Mouse (Mus musculus) thymus, adult 2 months (tissue): ENCODE results near the gene Dnajc30. TPM values are rescaled to one million over a fixed set of nuclear protein-coding genes. Genes with fewer than 3 reads are reported as not detected.
A peak's percentile ranks its signal among the peaks of the same experiment; 100 is the strongest.

ENCODE experiments used
- DNase-seq: peaks from one replicate; pipeline ENCODE4 v3.0.0; 2021
- H3K27ac ChIP-seq: fragments of 200-500 bp; 2 replicates; pipeline ENCODE4 v1.5.1; 2012; ENCODE audit warnings: low read length, control low read depth; ENCODE audit not compliant: control insufficient read depth, insufficient read depth
- H3K27me3 ChIP-seq: fragments of 200-500 bp; 2 replicates; pipeline ENCODE4 v1.6.1; 2012; ENCODE audit warnings: mild to moderate bottlenecking, low read length, moderate library complexity, mixed read lengths; ENCODE audit not compliant: control insufficient read depth, insufficient read depth
- H3K36me3 ChIP-seq: fragments of 200-500 bp; 2 replicates; pipeline ENCODE4 v1.6.1; 2012; ENCODE audit warnings: mild to moderate bottlenecking, low read length, moderate library complexity; ENCODE audit not compliant: control insufficient read depth, insufficient read depth
- H3K4me1 ChIP-seq: fragments of 200-500 bp; replicated peaks from 2 replicates; pipeline ENCODE4 v1.6.1; 2012; ENCODE audit warnings: low read length; ENCODE audit not compliant: control insufficient read depth, insufficient read depth
- H3K4me3 ChIP-seq: fragments of 200-500 bp; 2 replicates; pipeline ENCODE4 v1.5.1; 2012; ENCODE audit warnings: mild to moderate bottlenecking, low read length, control low read depth, moderate library complexity; ENCODE audit not compliant: control insufficient read depth, insufficient read depth
- CTCF ChIP-seq: fragments of 200-500 bp; IDR thresholded peaks from 2 replicates; pipeline ENCODE4 v1.5.1; 2012; ENCODE audit warnings: mild to moderate bottlenecking, control low read depth, low read length, moderate library complexity, borderline replicate concordance; ENCODE audit not compliant: control insufficient read depth, poor library complexity, insufficient read depth; ENCODE audit errors: extremely low read depth
- POLR2A ChIP-seq: fragments of 200-500 bp; IDR thresholded peaks from 2 replicates; pipeline ENCODE4 v1.6.1; 2012; ENCODE audit warnings: mild to moderate bottlenecking, low read length, control low read depth, moderate library complexity; ENCODE audit not compliant: control insufficient read depth, poor library complexity, insufficient read depth; ENCODE audit errors: extremely low read depth
- WGBS: fragments of 180-500 bp; shearing (Covaris S2); methylation state at CpG from one replicate; pipeline ENCODE4 v1.1.7; 2018; 5-methylcytosine and 5-hydroxymethylcytosine counted together
- polyA plus RNA-seq: library from polyadenylated mRNA; depleted of rRNA; stranded (reverse); fragments of >200 nt; gene quantifications from 2 replicates; pipeline ENCODE4 v1.2.3, GENCODE M21; 2012

Dnajc30 gene
- polyA plus RNA-seq, 1 experiment = 26.8 TPM

DNA sequence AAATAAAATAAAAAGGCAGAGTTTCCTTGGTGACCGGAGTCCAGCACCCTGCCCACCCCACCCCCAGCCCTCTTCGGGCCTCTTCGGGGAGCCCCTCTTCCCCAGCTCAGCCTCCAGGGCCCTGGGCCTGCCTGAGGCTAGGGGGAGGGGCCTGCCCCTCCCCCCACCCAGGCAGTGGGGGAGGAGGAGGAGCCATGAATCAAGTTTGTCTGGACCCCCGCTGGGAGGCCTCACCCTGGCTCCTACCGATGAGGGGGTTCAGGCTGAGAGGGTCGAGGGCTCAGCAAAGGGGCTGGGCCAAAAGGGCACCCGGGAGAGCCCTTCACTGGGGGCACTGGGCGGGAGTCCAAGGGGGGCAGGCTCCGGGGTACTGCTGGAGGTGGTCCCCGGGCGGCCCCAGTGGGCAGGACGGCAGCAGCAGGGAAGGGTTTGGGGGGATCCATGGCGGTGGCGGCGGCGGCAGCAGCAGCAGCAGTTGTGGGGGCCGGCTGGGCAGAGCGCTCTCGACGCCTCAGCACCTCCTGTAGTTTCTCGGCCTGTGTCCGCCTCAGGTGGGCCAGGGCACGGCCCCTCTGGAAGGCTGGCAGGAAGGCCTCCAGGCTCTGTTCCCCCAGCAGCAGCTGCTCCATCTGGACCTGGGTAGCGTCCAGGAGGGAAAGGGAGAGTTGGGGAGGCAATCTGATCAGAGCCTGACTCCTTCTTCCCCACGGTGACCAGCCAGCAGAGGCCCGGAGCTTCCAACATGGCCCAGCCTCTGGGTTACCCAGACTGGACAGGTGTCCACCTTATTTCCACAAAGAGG is 9.5 kb downstream of the Dnajc30 start:
- no peaks in the 10 kb centered on the region; the same call in 1 of the 2 replicates for H3K27me3 ChIP-seq
- H3K4me3 ChIP-seq = no peak overlapping the region
- TF ChIP-seq POLR2A (no peak), CTCF (no peak)
- DNase-seq = no peak
- H3K4me1 ChIP-seq = peaks cover 8% of the 10 kb centered on the region
- WGBS = 82% methylated on average over 26 of the region's 26 CpGs
- no peak overlapping the region for H3K27ac ChIP-seq
- H3K36me3 ChIP-seq = no peaks in the 10 kb centered on the region

DNA sequence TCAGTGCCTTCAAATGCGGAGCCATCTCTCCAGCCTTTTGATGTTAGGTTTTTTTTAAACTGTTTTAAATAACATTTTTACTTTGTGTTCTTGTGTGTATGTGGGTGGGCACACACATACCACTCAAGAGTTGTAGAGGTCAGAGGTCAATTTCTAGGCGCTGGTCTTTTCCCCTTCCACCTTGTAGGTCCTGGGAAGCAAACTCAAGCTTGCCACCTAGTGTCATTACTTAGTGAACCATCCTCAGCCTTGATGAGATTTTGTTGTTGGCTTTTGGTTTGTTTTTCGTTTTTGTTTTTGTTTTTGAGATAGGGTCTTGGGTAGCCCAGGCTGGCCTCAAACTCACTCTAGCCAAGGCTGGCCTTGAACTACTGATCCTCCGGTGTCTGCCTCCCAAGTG is 11.7 kb downstream of the Dnajc30 start:
- no peak for DNase-seq
- Histone ChIP-seq H3K4me1 (peaks cover 8% of the 10 kb centered on the region), H3K36me3 (no peaks in the 10 kb centered on the region), H3K4me3 (no peak overlapping the region), H3K27me3 (no peaks in the 10 kb centered on the region; the same call in 1 of the 2 replicates), H3K27ac (no peak overlapping the region)
- TF ChIP-seq CTCF = no peak
- TF ChIP-seq POLR2A = no peak
- WGBS = 70% methylated on average over 4 of the region's 4 CpGs

DNA sequence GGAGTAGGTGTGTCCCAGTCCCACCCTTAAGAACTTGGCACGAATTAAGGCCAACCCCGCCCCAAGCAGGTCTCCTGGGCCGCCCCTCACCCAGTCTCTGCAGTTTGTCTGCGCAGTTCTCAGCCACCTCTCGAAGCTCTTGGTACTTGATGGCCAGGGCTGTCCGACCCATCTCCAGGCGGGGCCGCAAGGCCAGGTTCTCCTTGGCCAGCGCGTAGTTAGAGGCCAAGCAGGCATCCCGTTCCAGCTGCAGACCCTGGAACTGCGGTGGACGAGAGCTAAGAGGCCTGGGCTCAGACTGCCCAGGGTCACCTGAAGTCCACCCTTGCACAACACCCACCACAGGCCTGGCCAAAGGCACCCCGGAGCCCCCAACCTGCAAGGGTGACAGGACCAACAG is 12.4 kb downstream of the Dnajc30 start:
- no peak for TF ChIP-seq CTCF
- TF ChIP-seq POLR2A = no peak
- Histone ChIP-seq H3K27ac (no peak overlapping the region), H3K4me3 (no peak overlapping the region), H3K36me3 (no peaks in the 10 kb centered on the region), H3K27me3 (no peaks in the 10 kb centered on the region; the same call in 1 of the 2 replicates), H3K4me1 (peaks cover 8% of the 10 kb centered on the region)
- WGBS = 95% methylated on average over 14 of the region's 14 CpGs
- no peak for DNase-seq

DNA sequence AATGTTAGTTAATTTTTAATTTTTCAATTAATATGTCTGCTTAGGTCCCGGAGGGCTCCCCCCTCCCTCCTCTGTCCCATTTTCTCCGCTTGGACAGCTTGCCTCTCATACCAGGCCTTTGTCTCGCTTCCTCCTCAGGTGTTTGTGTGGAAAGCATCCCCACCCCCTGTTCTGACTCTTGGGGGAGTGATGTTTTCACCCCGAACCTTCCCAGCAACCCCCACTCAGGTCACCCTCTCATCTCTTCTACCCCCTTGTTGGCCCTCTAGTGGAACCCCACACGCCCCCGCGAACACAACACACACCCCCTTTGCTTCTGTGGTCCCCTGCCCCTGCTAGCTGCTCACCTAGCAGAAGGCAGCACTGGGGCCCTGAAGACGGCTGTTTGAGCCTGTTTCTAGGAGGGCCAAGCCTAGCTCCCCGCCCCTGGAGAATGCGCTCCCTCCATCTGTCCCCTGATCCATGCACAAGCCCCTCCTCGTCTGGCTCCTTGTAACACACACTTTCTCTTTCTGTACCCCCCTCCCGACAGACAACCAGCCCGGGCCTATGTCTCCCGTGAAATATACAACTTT is 13.0 kb downstream of the Dnajc30 start:
- H3K4me1 ChIP-seq = peaks cover 8% of the 10 kb centered on the region
- TF ChIP-seq CTCF (no peak), POLR2A (no peak)
- 66% methylated on average over 14 of the region's 14 CpGs for WGBS
- no peak for DNase-seq
- no peaks in the 10 kb centered on the region; the same call in 1 of the 2 replicates for H3K27me3 ChIP-seq
- H3K36me3 ChIP-seq = no peaks in the 10 kb centered on the region
- no peak overlapping the region for H3K27ac ChIP-seq
- no peak overlapping the region for H3K4me3 ChIP-seq

DNA sequence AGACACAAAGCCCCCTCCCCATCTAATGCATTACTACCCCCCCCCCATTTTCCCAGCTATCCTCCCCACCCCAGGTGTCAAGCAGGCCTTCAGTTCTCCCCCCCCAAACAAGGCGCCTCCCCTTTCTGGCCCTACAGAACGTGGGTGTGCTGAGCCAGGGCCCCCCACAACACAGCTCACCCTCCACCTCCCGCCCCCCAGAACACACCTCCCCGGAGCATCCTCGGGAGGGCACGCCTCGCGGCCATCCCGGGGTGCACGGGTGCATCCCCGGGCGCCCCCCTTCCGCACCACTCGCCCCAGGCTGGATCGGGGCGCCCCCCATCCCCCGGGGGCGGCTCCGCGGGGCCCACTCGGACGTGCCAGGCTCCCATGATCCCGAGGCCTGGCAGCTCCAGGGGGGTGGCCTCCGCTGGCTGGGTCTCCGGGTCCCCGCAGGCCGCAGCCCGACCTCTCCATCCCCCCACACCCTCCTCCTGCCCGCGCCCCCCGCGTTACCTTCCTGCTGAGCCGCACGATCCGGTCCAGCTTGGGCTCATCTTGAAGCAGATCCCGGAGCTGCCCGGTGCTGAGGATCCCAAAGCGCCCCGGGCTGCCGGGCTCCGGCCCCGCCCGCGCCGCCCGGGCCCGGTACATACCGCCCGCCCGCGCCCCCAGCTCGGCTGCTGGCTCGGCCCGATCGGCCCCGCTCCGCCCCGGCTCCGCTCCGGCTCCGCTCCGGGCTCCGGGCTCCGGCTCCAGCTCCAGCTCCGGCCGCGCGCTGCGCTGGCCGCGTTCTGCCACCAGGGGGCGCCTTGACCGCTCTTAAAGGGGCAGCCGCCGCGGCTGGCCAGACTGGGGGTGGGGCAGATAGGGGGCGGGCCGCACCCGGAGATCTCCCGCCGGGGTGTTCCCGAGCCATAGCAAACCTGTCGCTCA is 13.8 kb downstream of the Dnajc30 start, which contains the start of gene Vps37d:
Gene Vps37d, minus strand, starts transcription at position 703 of the 918 bp plus-strand sequence.
- Histone ChIP-seq H3K27me3 (no peaks in the 10 kb centered on the region; the same call in 1 of the 2 replicates), H3K36me3 (no peaks in the 10 kb centered on the region), H3K27ac (no peak within 1 kb of the TSS), H3K4me1 (peaks cover 8% of the 10 kb centered on the region), H3K4me3 (peak within 1 kb of the TSS; percentile 45)
- TF ChIP-seq CTCF (peak; percentile 93), POLR2A (no peak)
- peak; percentile 88 for DNase-seq
- 2% methylated on average over 79 of the region's 83 CpGs for WGBS

DNA sequence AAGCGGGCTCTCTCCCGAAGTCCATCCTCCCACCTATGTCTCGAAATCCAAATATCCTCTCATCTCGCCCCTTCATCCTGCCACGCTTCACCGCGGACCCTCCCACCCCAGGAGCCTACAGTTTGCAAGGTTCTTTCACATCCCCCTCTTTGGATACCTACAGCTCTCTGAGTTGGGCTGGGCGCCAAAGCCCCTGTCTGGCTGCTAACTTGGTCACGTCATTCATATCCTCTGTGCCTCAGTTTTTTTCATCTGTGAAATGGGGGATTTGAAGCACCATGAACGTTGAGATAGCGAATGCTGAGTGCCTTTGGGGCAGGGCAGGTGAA is 14.4 kb downstream of the Dnajc30 start:
- Histone ChIP-seq H3K27ac (no peak overlapping the region), H3K36me3 (no peaks in the 10 kb centered on the region), H3K27me3 (no peaks in the 10 kb centered on the region; the same call in 1 of the 2 replicates), H3K4me3 (peak overlapping the region; percentile 15; the same call in 1 of the 2 replicates), H3K4me1 (peaks cover 8% of the 10 kb centered on the region)
- DNase-seq = no peak
- 5% methylated on average over 11 of the region's 11 CpGs for WGBS
- TF ChIP-seq POLR2A (no peak), CTCF (no peak)
